Mouse (Mus musculus) left cerebral cortex, postnatal 4 days (tissue): ENCODE measurements around the gene Oxsr1. TPM values are rescaled to one million over a fixed set of nuclear protein-coding genes. Genes with fewer than 3 reads are reported as not detected.
"Not testable (repeated sequence)": the region's sequence is repeated elsewhere in the genome, so short reads cannot be mapped to it uniquely, and the experiment has no call there.

Experiments
- DNase-seq: peaks from one replicate; pipeline ENCODE4 v3.0.0-alpha.2; 2022
- intact Hi-C: fragments of 180-260 bp; cut with DNase I; formaldehyde crosslinking; loops from one replicate; pipeline ENCODE4 v1.15.1; 2025
- total RNA-seq, 2 experiments: library from RNA; stranded (reverse); gene quantifications; 2 replicates each; pipeline ENCODE4 v1.2.3; 2021

Oxsr1 gene
- total RNA-seq, 2 experiments from 2014 or later = 53.4 to 53.8 TPM

DNA sequence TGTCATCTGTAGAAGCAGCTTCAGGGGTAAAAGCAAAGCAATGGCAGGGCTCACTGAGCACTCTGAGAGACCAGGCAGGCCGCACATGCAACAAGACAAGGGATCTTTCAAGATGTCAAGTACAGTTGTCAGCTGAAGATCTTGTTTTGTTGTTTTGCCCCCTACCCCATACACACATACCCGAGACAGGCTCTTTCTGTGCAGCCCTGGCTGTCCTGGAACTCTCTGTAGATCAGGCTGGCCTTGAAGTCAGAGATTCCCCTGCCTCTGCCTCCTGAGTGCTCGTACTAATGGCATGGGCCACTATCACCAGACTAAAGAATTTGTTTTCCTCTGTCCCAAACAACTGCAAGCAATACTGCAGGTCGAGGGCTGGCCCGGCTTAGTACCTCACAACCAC is 44.2 kb downstream of the Oxsr1 start:
- no peak for DNase-seq
- intact Hi-C loops = no loop called here

DNA sequence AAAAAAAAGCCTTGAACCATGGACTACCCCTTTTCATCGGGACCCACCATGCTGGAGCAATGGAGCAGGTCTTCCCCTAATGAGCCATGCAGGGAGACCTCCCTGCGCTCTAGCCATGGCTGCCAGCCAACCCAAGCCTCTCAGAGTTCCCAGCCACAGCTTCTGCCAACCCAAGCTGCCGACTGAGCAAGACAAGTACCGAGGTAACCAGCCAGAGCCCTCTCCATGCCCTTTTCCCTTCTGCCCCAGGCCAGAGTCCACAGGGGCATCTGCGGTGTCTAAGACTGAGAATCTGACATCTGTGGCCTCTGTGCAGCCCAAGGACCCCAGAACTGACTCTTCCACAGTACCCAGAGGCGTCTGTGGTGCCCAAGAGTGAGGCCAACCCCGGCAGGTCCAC is 45.9 kb downstream of the Oxsr1 start:
- intact Hi-C loops = no loop called here
- DNase-seq = peak; percentile 87

DNA sequence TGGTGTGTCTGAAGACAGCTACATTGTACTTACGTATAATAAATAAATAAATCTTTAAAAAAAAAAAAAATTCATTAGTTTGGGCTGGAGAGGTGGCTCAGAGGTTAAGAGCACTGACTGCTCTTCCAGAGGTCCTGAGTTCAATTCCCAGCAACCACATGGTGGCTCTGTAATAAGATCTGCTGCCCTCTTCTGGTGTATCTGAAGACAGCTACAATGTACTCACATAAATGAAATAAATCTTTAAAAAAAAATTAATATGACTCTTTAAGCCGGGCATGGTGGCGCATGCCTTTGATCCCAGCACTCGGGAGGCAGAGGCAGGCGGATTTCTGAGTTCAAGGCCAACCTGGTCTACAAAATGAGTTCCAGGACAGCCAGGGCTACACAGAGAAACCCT is 47.4 kb downstream of the Oxsr1 start:
- DNase-seq, intact Hi-C loops: not testable (repeated sequence)

DNA sequence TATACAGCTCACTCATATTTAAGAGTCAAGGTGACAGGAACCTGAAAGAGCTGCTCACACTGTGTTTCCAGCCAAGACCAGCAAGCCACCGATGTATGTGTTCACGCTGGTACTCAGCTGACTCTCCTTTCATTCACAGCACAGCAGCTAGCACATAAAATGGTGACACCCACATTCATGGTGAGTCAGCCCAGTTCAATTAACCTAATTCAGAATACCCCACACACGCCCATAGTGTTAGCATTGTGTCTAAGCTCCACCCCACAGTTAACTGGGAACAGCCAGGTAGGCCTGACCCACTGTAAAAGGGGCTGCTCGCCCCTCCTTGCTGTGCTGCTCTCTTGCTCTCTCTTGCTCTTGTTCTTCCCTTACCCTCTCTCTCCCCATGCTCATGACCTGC is 50.7 kb downstream of the Oxsr1 start:
- intact Hi-C loops = no loop called here
- no peak for DNase-seq

DNA sequence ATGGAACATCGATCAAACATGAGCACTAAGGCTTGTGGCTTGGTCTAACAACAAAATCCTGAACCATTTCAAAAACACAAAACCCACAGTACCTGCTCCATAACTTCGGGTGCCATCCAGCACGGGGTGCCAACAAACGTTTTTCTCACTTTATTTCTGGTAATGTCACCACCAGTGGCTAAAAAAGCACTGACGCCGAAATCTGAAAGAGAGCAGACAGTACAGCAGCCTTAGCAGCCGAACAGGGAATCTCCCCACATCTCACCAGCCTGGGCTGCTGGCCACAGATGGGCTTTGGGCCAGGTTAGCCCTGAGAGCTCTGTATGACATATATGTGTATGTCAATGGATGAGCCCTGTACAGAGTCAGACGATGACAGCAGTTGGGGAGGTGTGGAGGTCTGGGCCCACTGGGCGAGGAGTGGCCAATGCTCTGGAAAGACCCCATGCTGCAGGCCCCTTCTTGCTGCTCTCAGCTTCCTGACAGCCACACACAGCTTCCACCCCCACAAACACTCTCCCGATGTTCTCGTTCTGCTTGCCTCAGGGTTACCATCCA is 53.6 kb downstream of the Oxsr1 start:
- intact Hi-C loops = no loop called here
- DNase-seq = peak; percentile 3

DNA sequence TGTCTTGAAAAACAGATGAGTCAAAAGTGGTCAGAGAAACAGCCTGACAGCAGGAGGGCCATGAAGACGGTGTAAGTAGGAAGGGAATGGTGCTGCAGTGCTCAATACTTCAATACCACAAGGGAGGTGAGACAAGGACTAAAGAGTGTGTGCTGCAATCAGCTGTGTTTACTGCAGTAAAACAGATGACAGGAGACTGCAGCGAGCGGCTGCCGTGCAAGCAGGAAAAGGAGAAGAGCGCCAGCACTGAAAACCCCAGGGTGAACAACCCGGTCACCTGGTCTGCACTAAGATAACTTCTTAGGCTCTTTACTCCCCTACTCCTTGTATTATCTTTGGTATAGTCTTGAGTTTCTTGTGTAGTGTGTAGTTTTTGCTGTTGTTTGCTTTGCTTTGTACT is 54.1 kb downstream of the Oxsr1 start:
- DNase-seq = no peak

DNA sequence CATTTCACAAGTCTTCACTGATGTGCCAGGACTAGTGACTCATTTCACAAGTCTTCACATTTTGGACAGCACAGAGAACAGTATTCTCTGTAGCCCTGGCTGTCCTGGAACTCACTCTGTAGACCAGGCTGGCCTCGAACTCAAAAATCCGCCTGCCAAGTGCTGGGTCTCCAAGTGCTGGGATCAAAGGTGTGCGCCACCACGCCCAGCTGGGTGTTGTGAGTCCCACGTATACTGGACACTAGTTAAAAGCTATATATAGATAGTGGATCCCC is 56.2 kb downstream of the Oxsr1 start:
- intact Hi-C loops, DNase-seq: not testable (repeated sequence)

More for the DNA sequence above, 54.1 kb downstream of the Oxsr1 start:
- intact Hi-C loops = no loop called here

DNA sequence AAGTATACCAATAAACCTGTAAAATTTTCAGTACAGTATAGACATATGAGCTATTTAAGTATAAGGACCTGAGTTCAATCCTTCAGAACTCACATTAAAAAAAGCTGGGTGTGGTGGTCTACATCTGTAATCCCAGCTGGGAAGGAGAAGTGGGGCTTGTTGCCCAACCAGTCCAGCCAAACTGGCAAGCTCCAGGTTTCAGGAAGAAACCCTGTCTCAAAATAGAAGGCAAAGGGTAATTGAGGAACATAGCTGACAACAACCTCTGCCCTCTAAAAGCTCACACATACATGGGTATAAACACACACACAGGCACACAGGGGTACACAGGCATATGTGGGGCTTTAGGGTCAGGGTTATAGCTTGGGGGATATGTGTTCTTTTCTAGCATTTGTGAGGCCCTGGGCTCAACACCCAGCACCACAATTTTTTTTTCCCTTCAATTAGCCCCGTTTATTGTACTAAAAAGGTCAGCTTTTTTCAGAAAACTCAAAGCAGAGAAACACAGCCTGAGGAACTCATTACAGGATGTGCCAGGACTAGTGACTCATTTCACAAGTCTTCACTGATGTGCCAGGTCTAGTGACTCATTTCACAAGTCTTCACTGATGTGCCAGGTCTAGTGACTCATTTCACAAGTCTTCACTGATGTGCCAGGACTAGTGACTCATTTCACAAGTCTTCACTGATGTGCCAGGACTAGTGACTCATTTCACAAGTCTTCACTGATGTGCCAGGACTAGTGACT is 56.7 kb downstream of the Oxsr1 start:
- intact Hi-C loops, DNase-seq: not testable (repeated sequence)

DNA sequence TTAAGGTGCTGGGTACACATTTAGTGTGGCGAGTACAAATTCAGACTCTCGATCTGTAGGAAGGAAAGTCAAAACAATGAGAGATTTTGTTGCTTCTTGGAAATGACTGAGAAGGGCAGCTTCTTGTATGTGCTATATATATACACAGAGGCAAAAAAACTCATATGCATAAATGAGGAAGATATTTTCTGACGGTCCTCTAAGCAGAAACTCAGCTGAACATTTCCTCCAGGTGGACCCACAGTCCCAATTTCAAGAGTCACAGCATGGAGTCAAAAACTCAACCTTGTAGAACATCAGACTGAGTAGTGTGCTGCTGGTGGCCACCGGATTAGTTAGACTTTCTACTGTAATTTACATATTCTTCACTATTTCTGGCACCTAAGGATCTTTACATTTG is 59.2 kb downstream of the Oxsr1 start:
- DNase-seq = no peak
- intact Hi-C loops = no loop called here

DNA sequence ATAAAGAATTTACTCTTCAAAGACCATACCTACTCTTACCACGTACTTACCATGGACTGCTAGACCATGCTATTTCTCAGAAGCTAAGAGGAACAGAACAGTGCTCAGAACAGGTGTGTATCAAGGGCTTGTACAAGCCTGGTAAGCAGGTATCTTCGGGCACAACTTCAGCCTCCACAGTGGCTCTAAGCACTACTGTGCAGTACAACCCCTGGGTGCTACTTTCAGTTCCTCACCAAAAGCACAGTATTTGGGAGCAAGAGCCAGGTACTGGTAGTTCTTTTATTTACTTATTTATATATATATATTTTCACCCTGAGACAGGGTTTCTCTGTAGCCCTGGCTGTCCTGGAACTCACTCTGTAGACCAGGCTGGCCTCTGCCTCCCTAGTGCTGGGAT is 61.4 kb downstream of the Oxsr1 start:
- no peak for DNase-seq
- intact Hi-C loops = no loop called here

DNA sequence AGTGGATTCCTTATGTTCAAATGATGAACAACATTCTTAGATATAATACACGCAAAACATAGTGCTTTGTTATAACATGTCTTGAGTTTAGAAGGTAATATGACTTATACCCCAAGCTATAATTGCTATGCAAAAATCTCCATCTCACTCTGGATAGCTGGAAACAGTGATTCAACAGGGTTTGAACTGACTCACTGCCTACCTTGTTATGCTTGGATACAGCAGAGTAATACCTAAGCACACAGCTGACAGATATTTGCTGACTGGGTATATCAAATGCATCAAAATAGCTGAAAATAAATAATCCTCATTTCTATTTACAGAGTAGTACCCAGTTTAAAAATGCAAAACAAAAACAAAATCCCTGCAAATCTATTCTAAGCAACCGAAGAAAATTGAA is 63.4 kb downstream of the Oxsr1 start:
- intact Hi-C loops = no loop called here
- no peak for DNase-seq

DNA sequence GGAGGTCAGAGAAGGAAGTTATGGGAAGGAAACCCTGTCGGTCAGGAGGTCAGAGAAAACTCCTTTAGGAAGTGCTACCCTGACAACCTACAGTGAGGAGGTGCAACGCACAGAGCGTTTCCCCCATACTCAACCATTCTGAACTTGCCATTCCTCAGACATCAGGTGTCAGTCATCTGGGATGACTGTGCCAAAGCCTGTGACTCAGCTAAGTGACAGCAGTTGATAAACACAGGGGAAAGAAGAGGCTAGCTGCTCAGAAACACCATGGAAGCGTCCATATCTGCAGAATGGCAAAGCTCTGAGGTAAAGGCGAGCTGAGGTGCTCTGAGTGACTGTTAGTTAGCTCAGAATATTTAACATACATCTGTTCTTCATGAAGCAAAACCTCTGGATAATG is 64.1 kb downstream of the Oxsr1 start:
- no peak for DNase-seq
- intact Hi-C loops = no loop called here

DNA sequence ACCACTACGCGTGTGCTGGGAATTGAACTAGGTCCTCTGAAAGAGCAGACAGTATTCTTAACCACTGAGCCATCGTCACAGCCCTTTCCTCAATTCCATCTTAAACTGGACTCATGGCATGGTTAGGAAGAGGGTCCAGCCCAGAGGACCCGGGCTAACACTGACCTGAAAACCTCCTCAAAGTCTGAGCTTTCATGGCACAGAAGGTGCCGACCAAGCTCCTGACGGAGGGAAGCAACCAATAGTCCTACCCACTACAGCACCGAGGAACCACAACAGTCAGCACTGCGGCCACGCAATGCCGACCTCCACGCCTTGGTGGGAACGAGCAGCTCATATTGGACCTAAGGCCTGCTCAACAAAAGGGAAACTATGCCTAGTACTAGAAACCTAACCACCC is 66.1 kb downstream of the Oxsr1 start:
- intact Hi-C loops = no loop called here
- no peak for DNase-seq

DNA sequence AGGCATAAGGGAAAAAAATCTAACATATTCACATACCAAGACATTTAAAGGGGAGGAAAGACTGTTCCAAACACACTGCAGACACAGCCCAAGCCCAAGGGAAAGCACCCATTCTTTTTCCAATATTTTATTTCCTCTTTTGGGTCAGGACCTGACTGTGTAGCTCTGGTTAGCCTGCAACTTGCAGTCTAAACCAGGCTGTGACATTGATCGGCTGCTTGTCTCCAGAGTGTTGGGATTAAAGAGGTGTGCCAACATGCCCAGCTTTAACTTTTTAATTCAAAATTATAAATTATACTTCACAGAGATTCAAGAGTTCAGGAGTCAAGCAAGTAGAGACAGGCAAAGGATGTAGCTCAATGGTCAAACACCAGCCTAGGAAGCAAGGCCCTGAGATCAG is 67.1 kb downstream of the Oxsr1 start:
- DNase-seq = no peak
- intact Hi-C loops = no loop called here

DNA sequence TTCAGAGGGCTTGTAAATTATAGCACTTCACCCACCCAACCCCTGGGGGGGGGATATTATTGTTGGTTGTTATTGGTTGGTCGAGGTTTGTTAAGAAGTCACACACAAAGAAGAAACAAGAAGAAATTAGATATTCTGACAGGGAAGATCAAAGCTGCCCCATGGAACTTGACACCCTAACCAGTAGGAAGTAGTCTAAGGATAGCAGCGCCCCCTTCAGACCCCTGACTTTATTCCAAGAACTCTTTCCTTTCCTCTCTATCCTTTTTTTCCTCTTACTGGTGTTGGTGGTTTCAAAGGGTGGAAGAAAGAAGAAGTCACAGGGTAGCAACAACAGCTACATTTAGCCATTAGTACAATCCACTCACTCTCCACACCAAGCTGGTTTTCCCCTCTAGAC is 68.0 kb downstream of the Oxsr1 start:
- DNase-seq = no peak
- intact Hi-C loops = no loop called here

DNA sequence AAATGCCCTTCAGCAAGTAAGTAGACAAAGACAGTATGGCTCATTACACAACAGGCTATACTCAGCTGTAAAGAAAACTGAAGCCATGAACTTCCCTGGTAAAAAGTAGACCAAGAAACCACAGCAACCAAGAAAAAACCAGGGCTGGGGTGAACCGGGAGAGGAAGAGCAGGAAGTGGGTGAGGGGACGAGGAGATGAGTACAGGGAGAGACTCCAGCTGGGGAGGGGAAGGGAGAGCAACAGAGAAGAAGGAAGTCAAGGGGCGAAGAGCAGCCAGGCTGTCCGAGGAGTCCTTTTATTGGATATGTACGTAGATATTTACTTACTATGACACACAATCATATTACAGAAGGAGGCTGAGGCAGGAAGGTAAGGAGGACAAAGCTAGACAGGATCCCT is 74.2 kb downstream of the Oxsr1 start:
- intact Hi-C loops = no loop called here

DNA sequence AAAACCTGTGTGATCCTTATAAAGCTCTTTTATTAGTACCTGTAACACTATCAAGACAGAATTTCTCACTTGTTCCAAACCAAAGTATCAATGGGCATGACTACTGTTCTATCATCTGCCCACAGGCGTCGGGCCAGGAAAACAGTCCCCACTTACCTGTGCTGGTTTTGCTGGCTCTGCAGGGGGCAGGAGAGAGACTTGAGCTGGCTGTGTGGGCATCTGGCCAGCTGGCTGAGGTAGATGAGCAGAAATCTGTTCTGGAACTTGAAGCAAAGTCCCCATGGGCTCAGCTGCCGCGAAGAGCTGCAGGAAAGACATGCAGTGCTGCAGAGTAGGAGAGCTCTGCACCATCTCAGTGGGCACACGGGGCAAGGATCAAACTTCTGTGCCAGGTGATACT is 75.4 kb downstream of the Oxsr1 start:
- peak; percentile 35 for DNase-seq
- intact Hi-C loops = no loop called here

More for the DNA sequence above, 74.2 kb downstream of the Oxsr1 start:
- DNase-seq = no peak

DNA sequence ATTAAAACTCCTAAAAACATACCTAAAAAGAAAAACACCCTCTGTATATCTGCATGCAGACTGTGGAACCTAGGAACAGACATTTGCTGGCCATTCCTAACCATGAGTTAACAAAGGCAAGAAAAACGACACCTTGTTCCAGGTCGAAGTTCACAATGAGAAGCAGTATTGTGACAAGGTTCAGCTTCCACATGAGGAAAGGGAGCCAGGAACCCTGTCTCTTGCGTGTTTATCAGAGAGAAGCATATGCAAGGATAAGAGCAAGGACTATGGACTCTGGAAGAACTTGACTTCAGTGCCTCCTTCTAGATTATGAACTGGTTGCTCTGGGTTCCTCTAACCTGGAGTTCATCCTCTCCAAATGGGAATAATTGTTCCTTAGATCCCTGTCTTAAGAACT is 78.2 kb downstream of the Oxsr1 start:
- no peak for DNase-seq

DNA sequence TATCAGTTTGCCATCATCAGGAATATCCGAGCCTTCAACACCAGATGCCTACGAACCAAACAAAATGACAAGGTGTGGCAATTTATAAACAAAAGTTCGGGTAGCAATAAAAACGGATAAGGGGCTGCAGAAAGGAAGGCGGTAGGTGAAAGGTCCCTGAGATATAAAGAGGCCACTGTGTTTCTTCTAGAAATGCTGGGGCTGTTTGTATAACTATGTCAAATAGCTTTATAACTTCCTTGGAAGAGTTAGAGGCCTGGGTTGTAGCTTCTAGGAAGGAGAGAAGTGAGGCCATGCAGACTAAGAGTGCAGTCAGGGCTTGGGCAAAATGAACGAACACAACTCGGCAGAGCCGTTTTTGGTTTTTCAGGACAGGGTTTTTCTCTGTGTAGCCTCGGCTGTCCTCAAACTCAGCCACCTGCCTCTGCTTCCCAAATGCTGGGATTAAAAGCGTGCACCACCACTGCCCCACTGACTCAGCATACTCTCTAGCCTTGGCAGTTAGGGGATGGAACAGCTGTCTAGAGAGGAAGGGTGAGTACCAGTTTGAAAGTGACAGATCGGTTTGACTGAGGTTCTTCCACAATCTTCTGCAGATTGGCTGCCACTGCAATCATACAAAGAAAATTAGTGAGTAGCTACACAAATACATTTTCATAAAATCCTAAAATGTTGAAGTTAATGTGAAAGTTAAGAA is 80.9 kb downstream of the Oxsr1 start:
- intact Hi-C loops = no loop called here
- DNase-seq = no peak

More for the DNA sequence above, 78.2 kb downstream of the Oxsr1 start:
- intact Hi-C loops = no loop called here

DNA sequence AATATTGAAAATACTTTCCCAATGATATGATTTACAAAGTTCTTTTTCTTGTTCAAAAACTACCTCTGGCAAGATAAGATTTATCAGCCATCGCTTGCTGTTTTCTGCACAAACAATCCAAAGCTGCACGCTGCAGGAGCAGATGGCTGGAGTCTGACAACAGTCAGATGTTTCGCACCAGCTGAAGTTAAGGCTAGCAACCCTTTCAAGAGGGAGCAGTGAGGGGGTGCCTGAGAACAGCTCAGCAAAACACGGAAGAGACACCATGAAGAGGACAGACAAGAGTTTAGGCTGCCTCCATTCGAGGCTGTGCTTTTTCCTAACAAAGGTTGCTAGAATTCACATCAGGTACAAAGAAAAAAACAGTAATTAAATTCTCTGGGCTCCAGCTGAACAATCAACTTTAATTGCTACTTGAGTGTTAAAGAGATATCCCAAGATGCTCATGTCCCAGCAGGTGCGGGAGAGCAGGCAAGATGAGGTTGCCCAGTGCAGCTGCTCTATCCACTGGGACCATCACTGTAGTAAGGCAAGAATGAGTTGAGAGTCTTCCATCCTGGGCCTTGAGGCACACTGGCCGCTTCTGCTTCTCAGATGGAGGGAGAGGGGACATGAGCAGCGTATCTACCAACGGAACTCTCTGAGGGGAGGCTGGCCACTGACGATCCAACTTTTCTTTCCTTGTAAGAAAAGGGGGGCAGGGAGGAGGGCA is 81.8 kb downstream of the Oxsr1 start:
- no peak for DNase-seq
- intact Hi-C loops = no loop called here

DNA sequence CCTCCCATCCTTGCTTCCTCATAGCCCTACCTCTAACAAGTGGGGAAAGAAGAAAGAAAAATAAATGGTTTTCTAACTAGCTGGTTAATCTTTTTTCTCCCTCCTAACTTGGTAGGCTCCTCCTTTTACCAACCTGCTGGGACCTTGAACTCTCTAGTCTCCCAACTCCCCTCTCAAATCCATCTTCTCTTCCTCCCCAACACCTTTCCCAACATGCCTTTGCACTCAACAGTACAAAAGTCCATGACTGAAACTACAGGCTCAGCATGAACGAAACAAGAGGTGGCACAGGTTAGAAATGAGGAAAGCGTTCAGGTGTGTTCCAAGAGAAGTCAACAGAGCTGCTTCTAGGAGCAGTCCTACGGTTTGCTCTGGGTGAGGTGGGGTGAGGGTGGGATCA is 83.0 kb downstream of the Oxsr1 start:
- intact Hi-C loops = no loop called here

DNA sequence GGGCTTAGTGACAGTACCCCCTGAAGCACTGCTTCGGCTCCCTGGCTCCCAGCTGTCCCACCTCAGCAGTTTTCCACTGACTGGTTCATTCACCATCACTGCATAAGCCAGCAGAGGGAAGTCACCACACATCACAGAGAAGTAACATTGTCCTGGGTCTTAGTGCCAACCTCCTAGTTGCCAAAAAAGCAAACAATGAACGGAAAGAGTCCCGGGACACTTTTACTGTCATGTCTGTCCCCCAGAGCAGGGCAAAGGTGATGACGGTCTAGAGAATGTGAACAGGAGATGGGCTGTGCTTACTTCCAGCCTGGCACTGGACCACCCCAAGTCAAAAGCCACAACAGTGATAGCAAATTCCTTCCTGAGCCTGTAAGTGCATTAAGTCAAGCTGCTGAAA is 83.4 kb downstream of the Oxsr1 start:
- intact Hi-C loops = no loop called here
- no peak for DNase-seq

More for the DNA sequence above, 83.0 kb downstream of the Oxsr1 start:
- no peak for DNase-seq
